Mouse (Mus musculus): Measurements from ENCODE around the gene Nrros.

- TF ChIP-seq CTCF (IDR thresholded peaks at IDR 0.05; ENCODE audit: control insufficient read depth, insufficient read depth, low read length), result no peak
- TF ChIP-seq POLR2A (IDR thresholded peaks at IDR 0.05; ENCODE audit: borderline replicate concordance, control insufficient read depth, low read depth, low read length), result no peak
These were observed 40.7 kb downstream of the Nrros start for GRCm38 (mm10) chr16:32124444-32125335.

Data from bone marrow, adult 2 months (tissue).